Mouse (Mus musculus): ENCODE results near the gene Cdkal1. TPM values are rescaled to one million over a fixed set of nuclear protein-coding genes. Genes with fewer than 3 reads are reported as not detected.
A peak's percentile ranks its signal among the peaks of the same experiment; 100 is the strongest.

Cdkal1 gene
- total RNA-seq (2021) = 10 to 100 TPM; 23.7 to 26.3 TPM
- long read RNA-seq, experiment 1, transcript Cdkal1-201 (16 exons, 2,629 nt) = major isoform, 16 of 18 reads
- long read RNA-seq, experiment 1, partial matches to known transcripts = 1 of 18 reads
- long read RNA-seq, experiment 1, other reads (novel, unspliced or antisense) = 1 of 18 reads
- long read RNA-seq, experiment 2, transcript Cdkal1-201 (16 exons, 2,629 nt) = major isoform, 13 of 14 reads
- long read RNA-seq, experiment 2, partial matches to known transcripts = 1 of 14 reads
- long read RNA-seq, experiment 2, other reads (novel, unspliced or antisense) = 0 of 14 reads

- DNase-seq (ENCODE audit: low spot score in 2 of 2) = peak; percentile 82 to 86
Measured at GRCm38 (mm10) chr13:29855281-29856031, at the start of gene Cdkal1. Gene Cdkal1 (minus strand): TSS chr13:29855674.

GRCm38 (mm10) chr13:29903341-29903740 lies 47.9 kb upstream of the Cdkal1 start:
- no peak for DNase-seq (ENCODE audit: low spot score in 2 of 2)

GRCm38 (mm10) chr13:29902676-29903075 lies 47.2 kb upstream of the Cdkal1 start:
- DNase-seq (ENCODE audit: low spot score in 2 of 2) = no peak

- peak; percentile 33 to 43 for DNase-seq (ENCODE audit: low spot score in 2 of 2)
Measured at GRCm38 (mm10) chr13:29901641-29902040, 46.2 kb upstream of the Cdkal1 start.

- DNase-seq (ENCODE audit: low spot score in 2 of 2) = no peak
Measured at GRCm38 (mm10) chr13:29866780-29867179, 11.3 kb upstream of the Cdkal1 start.

GRCm38 (mm10) chr13:29864331-29864730 lies 8.9 kb upstream of the Cdkal1 start:
- no peak for DNase-seq (ENCODE audit: low spot score in 2 of 2)

- no peak for DNase-seq (ENCODE audit: low spot score in 2 of 2)
Measured at GRCm38 (mm10) chr13:29860087-29860486, 4.6 kb upstream of the Cdkal1 start.

- peak in 1 of 2 experiments; percentile 5 for DNase-seq (ENCODE audit: low spot score in 2 of 2)
Measured at GRCm38 (mm10) chr13:29857436-29857835, 2.0 kb upstream of the Cdkal1 start.

GRCm38 (mm10) chr13:29854876-29855275 lies 598 bp downstream of the Cdkal1 start:
- no peak for DNase-seq (ENCODE audit: low spot score in 2 of 2)

- DNase-seq (ENCODE audit: low spot score in 2 of 2) = no peak
Measured at GRCm38 (mm10) chr13:29838409-29839047, 16.9 kb downstream of the Cdkal1 start.

GRCm38 (mm10) chr13:29835170-29835569 lies 20.3 kb downstream of the Cdkal1 start:
- peak; percentile 18 to 59 for DNase-seq (ENCODE audit: low spot score in 2 of 2)

- no peak for DNase-seq (ENCODE audit: low spot score in 2 of 2)
Measured at GRCm38 (mm10) chr13:29833751-29834150, 21.7 kb downstream of the Cdkal1 start.

GRCm38 (mm10) chr13:29831126-29831525 lies 24.3 kb downstream of the Cdkal1 start:
- no peak for DNase-seq (ENCODE audit: low spot score in 2 of 2)

- no peak for DNase-seq (ENCODE audit: low spot score in 2 of 2)
Measured at GRCm38 (mm10) chr13:29828032-29828431, 27.4 kb downstream of the Cdkal1 start.

GRCm38 (mm10) chr13:29826469-29826868 lies 29.0 kb downstream of the Cdkal1 start:
- DNase-seq (ENCODE audit: low spot score in 2 of 2) = no peak

GRCm38 (mm10) chr13:29826041-29826440 lies 29.4 kb downstream of the Cdkal1 start:
- DNase-seq (ENCODE audit: low spot score in 2 of 2) = no peak

GRCm38 (mm10) chr13:29824797-29825196 lies 30.7 kb downstream of the Cdkal1 start:
- no peak for DNase-seq (ENCODE audit: low spot score in 2 of 2)

GRCm38 (mm10) chr13:29824326-29824725 lies 31.1 kb downstream of the Cdkal1 start:
- DNase-seq (ENCODE audit: low spot score in 2 of 2) = no peak

GRCm38 (mm10) chr13:29823906-29824305 lies 31.6 kb downstream of the Cdkal1 start:
- DNase-seq (ENCODE audit: low spot score in 2 of 2) = peak; percentile 35 to 57

GRCm38 (mm10) chr13:29823487-29823886 lies 32.0 kb downstream of the Cdkal1 start:
- DNase-seq (ENCODE audit: low spot score in 2 of 2) = no peak

GRCm38 (mm10) chr13:29819910-29820583 lies 35.4 kb downstream of the Cdkal1 start:
- no peak for DNase-seq (ENCODE audit: low spot score in 2 of 2)
